Mouse (Mus musculus): ENCODE data around the gene Urgcp. TPM values are rescaled to one million over a fixed set of nuclear protein-coding genes. Genes with fewer than 3 reads are reported as not detected.

The Urgcp gene
- polyA plus RNA-seq, 1 experiment from 2014 or later: 22.5 TPM

DNA sequence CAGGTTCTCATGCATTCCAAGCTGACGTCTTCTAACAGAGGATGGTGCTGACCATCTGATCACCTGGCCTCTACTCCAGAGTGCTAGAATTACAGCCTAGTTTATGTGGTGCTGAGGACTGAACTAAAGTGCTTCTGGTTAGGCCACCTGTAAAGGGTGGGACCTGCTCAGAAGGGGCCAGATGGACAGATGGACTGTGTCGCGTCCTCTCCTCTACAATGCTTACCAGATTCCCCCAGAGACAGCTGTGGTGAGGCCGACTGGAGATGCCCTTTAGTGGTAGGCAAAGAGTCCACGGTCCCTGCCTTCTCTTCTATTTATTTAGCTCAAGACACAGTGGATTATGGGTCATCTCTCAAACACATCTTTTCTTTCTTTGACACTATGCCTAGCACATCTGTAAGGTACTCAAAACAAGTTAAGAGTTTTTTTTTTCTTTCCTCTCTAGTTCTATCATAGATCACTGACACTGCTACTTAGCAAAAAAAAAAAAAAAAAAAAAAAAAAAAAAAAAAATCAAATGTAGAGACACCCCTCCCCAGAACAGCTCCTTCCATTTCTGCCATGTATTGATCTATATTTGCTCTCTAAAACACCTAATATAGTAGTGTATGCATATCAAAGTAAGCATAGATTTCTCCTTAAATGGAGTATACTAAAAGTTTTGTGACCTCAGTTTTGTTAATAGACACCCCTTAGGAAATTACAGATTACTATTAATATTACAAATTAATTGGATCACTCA lies 23.1 kb downstream of the Urgcp start:
- WGBS: 72% methylated on average over 5 of the region's 5 CpGs
- no peak overlapping the region for H3K9ac ChIP-seq (ENCODE audit: low read depth, low read length)
- ATAC-seq (ENCODE audit: low read depth): no peak

DNA sequence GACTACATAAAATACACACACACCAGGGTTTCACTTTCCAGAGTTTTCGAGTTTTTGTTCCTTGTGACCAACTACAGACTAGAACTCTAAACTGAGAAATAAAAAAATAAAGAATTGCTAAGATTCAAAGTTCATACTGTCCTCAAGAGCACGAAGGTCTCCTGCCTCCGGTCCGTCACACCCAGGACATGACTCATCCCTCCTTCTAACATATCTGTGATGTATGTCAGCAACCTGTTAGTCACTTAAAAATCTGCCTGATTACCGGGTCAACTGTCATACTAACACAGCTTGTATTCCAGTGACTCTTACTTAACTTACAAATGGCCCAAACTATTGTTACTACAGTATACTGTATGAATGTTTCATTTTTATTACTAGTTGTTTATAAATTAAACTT lies 25.0 kb downstream of the Urgcp start:
- H3K27me3 ChIP-seq (replicated peaks; ENCODE audit: control insufficient read depth, insufficient read depth, low read length): no peaks in the 10 kb centered on the region
- no peak overlapping the region for H3K4me2 ChIP-seq (ENCODE audit: low read depth, low read length)
- no peak overlapping the region for H3K9ac ChIP-seq (ENCODE audit: low read depth, low read length)
- no peak overlapping the region for H3K4me3 ChIP-seq (ENCODE audit: low read depth, low read length)
- DNase-seq (ENCODE audit: low spot score): no peak
- peaks cover 5% of the 10 kb centered on the region; the same call in 1 of the 2 replicates for H3K4me1 ChIP-seq (ENCODE audit: control insufficient read depth, insufficient read depth, low read length)
- no peak overlapping the region for H3K27ac ChIP-seq (replicated peaks; ENCODE audit: low read depth, low read length)
- no peak for ATAC-seq (ENCODE audit: low read depth)
- no peaks in the 10 kb centered on the region for H3K9me3 ChIP-seq (ENCODE audit: control insufficient read depth, low read length)
- no peaks in the 10 kb centered on the region for H3K36me3 ChIP-seq (ENCODE audit: control insufficient read depth, insufficient read depth, low read length)
- 90% methylated on average over 5 of the region's 5 CpGs for WGBS

More for the DNA sequence above, 23.1 kb downstream of the Urgcp start:
- H3K4me2 ChIP-seq (ENCODE audit: low read depth, low read length): no peak overlapping the region; the same call in 1 of the 2 replicates
- no peaks in the 10 kb centered on the region for H3K9me3 ChIP-seq (ENCODE audit: control insufficient read depth, low read length)
- H3K27me3 ChIP-seq (replicated peaks; ENCODE audit: control insufficient read depth, insufficient read depth, low read length): no peaks in the 10 kb centered on the region
- DNase-seq (ENCODE audit: low spot score): no peak
- H3K27ac ChIP-seq (replicated peaks; ENCODE audit: low read depth, low read length): no peak overlapping the region
- peaks cover 5% of the 10 kb centered on the region; the same call in 1 of the 2 replicates for H3K4me1 ChIP-seq (ENCODE audit: control insufficient read depth, insufficient read depth, low read length)
- H3K36me3 ChIP-seq (ENCODE audit: control insufficient read depth, insufficient read depth, low read length): no peaks in the 10 kb centered on the region
- no peak overlapping the region for H3K4me3 ChIP-seq (ENCODE audit: low read depth, low read length)

DNA sequence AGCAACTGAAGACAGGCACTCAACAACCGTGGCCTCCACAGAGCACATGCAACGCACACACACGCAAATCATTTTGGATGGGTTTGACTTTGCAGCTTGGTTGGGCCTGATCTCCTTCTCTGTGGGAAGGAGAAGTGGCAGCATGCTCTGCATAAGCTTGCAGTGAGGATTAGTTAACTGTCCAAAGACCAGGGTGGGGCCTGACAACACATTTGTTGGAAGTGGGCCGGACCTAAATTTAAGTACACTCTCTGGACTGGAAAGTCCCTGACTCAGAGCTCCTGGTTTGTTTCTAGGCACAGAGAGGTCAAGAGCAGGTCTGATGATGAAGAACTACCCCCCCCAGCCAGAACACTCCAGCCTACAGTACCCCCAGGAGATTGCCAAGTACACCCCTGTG lies 27.9 kb downstream of the Urgcp start:
- Histone ChIP-seq H3K27ac (replicated peaks; ENCODE audit: low read depth, low read length) (no peak overlapping the region), H3K4me3 (ENCODE audit: low read depth, low read length) (no peak overlapping the region), H3K27me3 (replicated peaks; ENCODE audit: control insufficient read depth, insufficient read depth, low read length) (no peaks in the 10 kb centered on the region), H3K9me3 (ENCODE audit: control insufficient read depth, low read length) (no peaks in the 10 kb centered on the region), H3K4me2 (ENCODE audit: low read depth, low read length) (no peak overlapping the region), H3K4me1 (ENCODE audit: control insufficient read depth, insufficient read depth, low read length) (no peaks in the 10 kb centered on the region), H3K36me3 (ENCODE audit: control insufficient read depth, insufficient read depth, low read length) (0 out of 2 replicates have a peak, but pooled peaks cover 3% of the 10 kb centered on the region), H3K9ac (ENCODE audit: low read depth, low read length) (no peak overlapping the region)
- no peak for DNase-seq (ENCODE audit: low spot score)
- ATAC-seq (ENCODE audit: low read depth): no peak
- WGBS: 90% methylated on average over 4 of the region's 4 CpGs

DNA sequence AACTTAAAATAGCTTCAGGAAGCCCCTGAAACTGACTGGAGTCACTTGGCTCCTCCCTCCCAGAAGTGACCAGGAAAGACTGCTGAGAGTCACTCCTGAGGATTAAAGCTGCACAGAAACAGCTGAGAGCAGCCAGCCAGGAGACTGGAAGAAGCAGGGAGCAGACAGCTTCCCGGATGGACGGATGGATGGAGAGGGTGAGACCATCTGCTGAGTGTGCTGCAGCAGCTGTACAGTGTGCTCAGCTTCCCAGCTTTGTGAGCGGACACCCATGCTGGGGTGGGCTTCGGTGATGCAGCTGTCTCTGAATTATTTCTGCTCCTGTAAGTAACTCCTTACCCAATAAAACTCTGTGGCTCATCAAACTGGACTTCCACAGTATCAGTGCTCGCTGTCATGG lies 29.8 kb downstream of the Urgcp start:
- H3K4me3 ChIP-seq (ENCODE audit: low read depth, low read length): no peak overlapping the region
- H3K9ac ChIP-seq (ENCODE audit: low read depth, low read length): no peak overlapping the region
- H3K27ac ChIP-seq (replicated peaks; ENCODE audit: low read depth, low read length): peak overlapping the region; percentile 61
- 61% methylated on average over 5 of the region's 5 CpGs for WGBS
- H3K4me1 ChIP-seq (ENCODE audit: control insufficient read depth, insufficient read depth, low read length): no peaks in the 10 kb centered on the region
- DNase-seq (ENCODE audit: low spot score): peak; percentile 84
- ATAC-seq (ENCODE audit: low read depth): peak; percentile 93
- H3K36me3 ChIP-seq (ENCODE audit: control insufficient read depth, insufficient read depth, low read length): 0 out of 2 replicates have a peak, but pooled peaks cover 3% of the 10 kb centered on the region
- H3K27me3 ChIP-seq (replicated peaks; ENCODE audit: control insufficient read depth, insufficient read depth, low read length): no peaks in the 10 kb centered on the region
- H3K4me2 ChIP-seq (ENCODE audit: low read depth, low read length): no peak overlapping the region
- no peaks in the 10 kb centered on the region for H3K9me3 ChIP-seq (ENCODE audit: control insufficient read depth, low read length)

DNA sequence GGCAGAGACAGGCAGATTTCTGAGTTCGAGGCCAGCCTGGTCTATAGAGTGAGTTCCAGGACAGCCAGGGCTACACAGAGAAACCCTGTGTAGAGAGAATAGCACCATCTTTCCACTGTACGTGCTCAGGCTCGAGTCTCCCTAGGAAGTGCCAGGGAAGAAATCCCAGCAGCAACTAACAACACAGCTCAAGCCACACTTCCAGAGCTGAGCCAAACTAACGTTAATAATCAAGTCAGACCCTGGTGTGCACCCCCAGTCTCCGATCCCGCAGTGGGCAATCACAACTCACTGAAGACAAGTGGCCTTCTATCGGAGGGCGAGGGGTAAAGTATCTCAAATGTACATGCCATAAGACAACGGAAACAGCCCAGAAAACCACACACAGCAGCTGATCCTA lies 32.6 kb downstream of the Urgcp start:
- DNase-seq (ENCODE audit: low spot score): no peak
- H3K9ac ChIP-seq (ENCODE audit: low read depth, low read length): no peak overlapping the region
- no peaks in the 10 kb centered on the region for H3K4me1 ChIP-seq (ENCODE audit: control insufficient read depth, insufficient read depth, low read length)
- no peak overlapping the region for H3K27ac ChIP-seq (replicated peaks; ENCODE audit: low read depth, low read length)
- no peak overlapping the region for H3K4me3 ChIP-seq (ENCODE audit: low read depth, low read length)
- no peaks in the 10 kb centered on the region for H3K27me3 ChIP-seq (replicated peaks; ENCODE audit: control insufficient read depth, insufficient read depth, low read length)
- H3K9me3 ChIP-seq (ENCODE audit: control insufficient read depth, low read length): no peaks in the 10 kb centered on the region
- peaks cover 7% of the 10 kb centered on the region; the same call in 1 of the 2 replicates for H3K36me3 ChIP-seq (ENCODE audit: control insufficient read depth, insufficient read depth, low read length)
- 81% methylated on average over 9 of the region's 9 CpGs for WGBS
- no peak overlapping the region for H3K4me2 ChIP-seq (ENCODE audit: low read depth, low read length)
- ATAC-seq (ENCODE audit: low read depth): no peak

DNA sequence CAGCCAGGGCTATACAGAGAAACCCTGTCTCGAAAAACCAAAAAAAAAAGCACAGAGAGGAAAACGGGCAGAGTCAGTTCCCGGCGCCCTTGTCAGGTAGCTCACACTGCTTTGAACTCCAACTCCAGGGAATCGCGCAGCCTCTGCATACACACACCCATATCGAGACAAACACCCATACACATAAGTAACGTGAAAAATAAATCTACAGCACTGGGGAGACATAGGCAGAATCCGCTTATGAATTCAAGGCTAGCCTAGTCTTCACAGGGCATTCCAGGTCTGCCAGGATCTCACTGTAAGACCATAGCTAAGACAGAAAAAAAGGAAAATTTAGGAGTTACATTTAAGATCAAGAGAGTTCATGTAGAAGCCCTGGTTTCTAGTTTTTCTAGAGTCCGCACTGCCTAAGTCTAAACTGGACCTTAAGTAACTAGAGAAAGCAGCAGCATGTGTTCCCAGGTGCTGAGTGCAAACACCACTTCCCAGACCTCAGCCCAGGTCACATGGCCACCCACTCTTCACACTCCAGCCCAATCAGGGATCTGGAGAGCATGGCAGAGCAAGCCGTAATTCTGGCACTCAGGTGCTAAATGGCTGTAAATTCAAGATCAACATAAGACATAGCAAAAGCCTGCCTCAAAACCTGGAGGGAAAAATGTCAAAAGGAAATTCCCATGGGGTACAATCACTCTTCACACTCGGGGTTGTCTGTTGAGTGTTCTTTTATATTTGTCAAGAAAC lies 43.4 kb downstream of the Urgcp start:
- no peak overlapping the region for H3K27ac ChIP-seq (replicated peaks; ENCODE audit: low read depth, low read length)
- H3K4me2 ChIP-seq (ENCODE audit: low read depth, low read length): no peak overlapping the region
- no peak overlapping the region for H3K4me3 ChIP-seq (ENCODE audit: low read depth, low read length)
- DNase-seq (ENCODE audit: low spot score): no peak
- H3K9ac ChIP-seq (ENCODE audit: low read depth, low read length): no peak overlapping the region
- no peaks in the 10 kb centered on the region for H3K9me3 ChIP-seq (ENCODE audit: control insufficient read depth, low read length)
- no peaks in the 10 kb centered on the region for H3K27me3 ChIP-seq (replicated peaks; ENCODE audit: control insufficient read depth, insufficient read depth, low read length)
- no peak for ATAC-seq (ENCODE audit: low read depth)
- no peaks in the 10 kb centered on the region for H3K4me1 ChIP-seq (ENCODE audit: control insufficient read depth, insufficient read depth, low read length)
- peaks cover 74% of the 10 kb centered on the region for H3K36me3 ChIP-seq (ENCODE audit: control insufficient read depth, insufficient read depth, low read length)
- 88% methylated on average over 12 of the region's 12 CpGs for WGBS

DNA sequence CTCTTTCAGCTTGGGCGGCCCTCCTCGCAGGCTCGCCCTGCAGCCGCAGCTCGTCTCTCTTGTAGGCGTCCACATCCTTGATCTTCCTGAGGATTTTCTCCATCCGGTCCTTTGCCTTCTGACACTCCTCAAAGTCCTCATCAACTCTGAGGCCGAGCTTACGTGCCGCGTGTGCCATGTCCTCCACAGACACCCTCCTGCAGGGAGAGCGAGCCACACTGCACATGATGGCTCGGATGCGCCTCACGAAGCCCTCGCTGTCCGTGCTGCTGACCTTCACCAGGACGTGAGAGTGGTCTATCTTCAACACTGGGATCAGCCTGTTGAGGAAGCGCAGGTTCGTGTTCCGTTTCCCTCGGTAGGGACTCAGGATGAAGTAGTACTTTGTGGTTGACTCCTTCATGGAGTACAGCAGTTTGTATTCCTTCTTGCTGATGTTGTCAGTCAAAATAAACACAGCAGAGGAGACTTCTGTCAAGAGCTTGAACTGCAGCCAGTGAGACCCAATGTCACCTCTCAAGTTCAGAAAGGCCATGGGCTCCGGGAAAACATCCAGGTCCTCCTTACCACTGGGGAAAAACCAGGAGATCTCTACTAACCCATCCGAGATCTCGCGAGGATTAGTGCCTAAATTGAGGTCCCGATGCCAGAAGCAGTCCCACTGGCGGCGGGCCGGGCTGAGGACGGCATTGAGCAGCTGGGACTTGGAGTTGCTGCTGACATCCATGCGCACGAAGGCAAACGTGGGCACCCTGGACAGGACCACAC lies 45.1 kb downstream of the Urgcp start:
- H3K9ac ChIP-seq (ENCODE audit: low read depth, low read length): no peak overlapping the region
- no peak overlapping the region for H3K4me2 ChIP-seq (ENCODE audit: low read depth, low read length)
- H3K27me3 ChIP-seq (replicated peaks; ENCODE audit: control insufficient read depth, insufficient read depth, low read length): no peaks in the 10 kb centered on the region
- 92% methylated on average over 34 of the region's 34 CpGs for WGBS
- H3K36me3 ChIP-seq (ENCODE audit: control insufficient read depth, insufficient read depth, low read length): peaks cover 69% of the 10 kb centered on the region
- DNase-seq (ENCODE audit: low spot score) (no peak), ATAC-seq (ENCODE audit: low read depth) (no peak)
- H3K27ac ChIP-seq (replicated peaks; ENCODE audit: low read depth, low read length): no peak overlapping the region
- H3K4me1 ChIP-seq (ENCODE audit: control insufficient read depth, insufficient read depth, low read length): no peaks in the 10 kb centered on the region
- H3K4me3 ChIP-seq (ENCODE audit: low read depth, low read length): no peak overlapping the region
- H3K9me3 ChIP-seq (ENCODE audit: control insufficient read depth, low read length): no peaks in the 10 kb centered on the region

DNA sequence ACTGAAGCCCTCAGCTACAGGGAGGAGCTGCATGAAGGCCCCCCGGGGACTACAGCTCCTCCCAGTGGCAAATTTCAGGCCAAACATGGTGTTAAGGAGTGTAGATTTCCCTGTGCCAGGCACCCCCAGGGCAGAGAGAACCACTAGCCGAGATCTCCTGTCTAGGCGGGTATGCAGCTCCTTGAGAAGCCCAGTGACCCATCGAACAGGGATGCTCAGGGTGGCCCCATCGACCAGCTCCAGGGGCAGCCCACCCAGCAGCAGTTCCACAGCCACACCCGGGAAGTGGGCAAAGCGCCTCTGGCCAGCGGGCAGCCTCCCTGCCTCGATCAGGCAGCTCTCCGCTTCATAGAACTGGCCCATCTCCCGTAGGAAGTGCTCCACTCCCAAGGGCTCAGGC lies 45.9 kb downstream of the Urgcp start:
- Histone ChIP-seq H3K4me3 (ENCODE audit: low read depth, low read length) (no peak overlapping the region), H3K9ac (ENCODE audit: low read depth, low read length) (no peak overlapping the region), H3K27me3 (replicated peaks; ENCODE audit: control insufficient read depth, insufficient read depth, low read length) (no peaks in the 10 kb centered on the region), H3K27ac (replicated peaks; ENCODE audit: low read depth, low read length) (no peak overlapping the region), H3K36me3 (ENCODE audit: control insufficient read depth, insufficient read depth, low read length) (peaks cover 62% of the 10 kb centered on the region), H3K4me1 (ENCODE audit: control insufficient read depth, insufficient read depth, low read length) (no peaks in the 10 kb centered on the region), H3K9me3 (ENCODE audit: control insufficient read depth, low read length) (no peaks in the 10 kb centered on the region), H3K4me2 (ENCODE audit: low read depth, low read length) (no peak overlapping the region)
- ATAC-seq (ENCODE audit: low read depth) (no peak), DNase-seq (ENCODE audit: low spot score) (no peak)
- WGBS: 78% methylated on average over 11 of the region's 11 CpGs
